Mouse (Mus musculus) heart, postnatal 0 days (tissue): Measurements from ENCODE around the gene Actn2.

ENCODE experiments used
- CTCF ChIP-seq: IDR thresholded peaks from 2 replicates; pipeline ENCODE4 v1.5.1; 2016; ENCODE audit warnings: antibody characterized with exemption, control low read depth, low read depth
- EP300 ChIP-seq: IDR thresholded peaks from 2 replicates; pipeline ENCODE4 v1.6.1; 2016; ENCODE audit warnings: antibody characterized with exemption, low read depth

DNA sequence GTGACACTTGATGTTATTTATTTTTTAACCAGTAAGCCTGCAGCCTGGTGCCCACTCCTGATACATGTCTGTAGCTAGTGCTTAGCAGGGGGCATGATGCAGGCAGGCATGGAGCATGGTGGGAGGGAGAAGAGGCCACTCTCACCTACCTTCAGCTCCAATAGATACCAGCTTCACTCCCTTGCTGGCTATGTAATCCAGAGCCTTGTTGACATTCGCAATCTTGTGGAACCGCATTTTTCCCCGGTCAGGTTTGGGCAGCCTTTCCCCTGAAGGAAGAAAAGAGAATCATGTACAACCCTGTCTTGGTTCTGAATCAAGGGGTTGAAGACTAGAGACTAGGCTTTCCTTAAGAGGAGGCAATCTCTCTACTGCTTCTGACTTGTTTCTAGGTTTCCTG, 31.1 kb downstream of the Actn2 start:
- TF ChIP-seq CTCF (no peak), EP300 (no peak)
